Comparison of ENCODE assay signal across 13 mouse cellular contexts in genomic region chr10:108203440-108203839, GRCm38 (mm10).
"Had no signal": no experiment of that assay in that cellular context is flagged by ENCODE, and none has a peak within 500 bp of the region (broad histone marks: within the 10 kb centered on the region; RNA-seq: fewer than 3 reads in every experiment).

No protein-coding gene starts in this region.

- DNase-seq: kidney, adult 2 months; kidney, postnatal 25 days; layer of hippocampus, adult 9-11 months; layer of hippocampus, postnatal 36 days; liver, embryonic 13.5 days; lung, embryonic 14.5 days; midbrain, embryonic 14.5 days; right cerebral cortex, adult 18-20 months; right cerebral cortex, postnatal 14 days; right cerebral cortex, postnatal 4 days; thymus, adult 2 months; thymus, postnatal 36 days had no signal

- ATAC-seq: lung, postnatal 0 days had no signal
